Mouse (Mus musculus) bone marrow, adult 2 months (tissue): ENCODE measurements around the gene Zbtb11. TPM values are rescaled to one million over a fixed set of nuclear protein-coding genes. Genes with fewer than 3 reads are reported as not detected.

Source experiments
- H3K27ac ChIP-seq: fragments of 200-500 bp; 2 replicates; pipeline ENCODE4 v1.5.1; 2012; ENCODE audit warnings: low read depth, mild to moderate bottlenecking, control low read depth, inconsistent platforms, low read length; ENCODE audit not compliant: control insufficient read depth, poor library complexity, insufficient read depth
- H3K4me1 ChIP-seq: fragments of 200-500 bp; 2 replicates; pipeline ENCODE4 v1.6.1; 2011; ENCODE audit warnings: low read length; ENCODE audit not compliant: control insufficient read depth, insufficient read depth
- H3K4me3 ChIP-seq: fragments of 200-500 bp; replicated peaks from 2 replicates; pipeline ENCODE3; 2011; ENCODE audit warnings: mild to moderate bottlenecking, low read depth, low read length, control low read depth; ENCODE audit not compliant: control insufficient read depth
- CTCF ChIP-seq: fragments of 200-500 bp; IDR thresholded peaks from 2 replicates; pipeline ENCODE4 v1.5.1; 2011; ENCODE audit warnings: low read length, control low read depth; ENCODE audit not compliant: control insufficient read depth, insufficient read depth
- POLR2A ChIP-seq: fragments of 200-500 bp; IDR thresholded peaks from 2 replicates; pipeline ENCODE4 v1.6.1; 2011; ENCODE audit warnings: low read depth, mild to moderate bottlenecking, control low read depth, low read length, borderline replicate concordance; ENCODE audit not compliant: control insufficient read depth
- WGBS: fragments of 180-500 bp; shearing (Covaris S2); methylation state at CpG from one replicate; pipeline ENCODE4 v1.1.7; 2018; 5-methylcytosine and 5-hydroxymethylcytosine counted together
- polyA plus RNA-seq: library from polyadenylated mRNA; stranded (reverse); fragments of >200 nt; gene quantifications from 2 replicates; pipeline ENCODE4 v1.2.4, GENCODE M21; 2011; ENCODE audit warnings: low replicate concordance; ENCODE audit not compliant: missing spikeins, insufficient read depth, insufficient read length

Zbtb11 gene
- polyA plus RNA-seq, 1 experiment: 8.9 TPM

DNA sequence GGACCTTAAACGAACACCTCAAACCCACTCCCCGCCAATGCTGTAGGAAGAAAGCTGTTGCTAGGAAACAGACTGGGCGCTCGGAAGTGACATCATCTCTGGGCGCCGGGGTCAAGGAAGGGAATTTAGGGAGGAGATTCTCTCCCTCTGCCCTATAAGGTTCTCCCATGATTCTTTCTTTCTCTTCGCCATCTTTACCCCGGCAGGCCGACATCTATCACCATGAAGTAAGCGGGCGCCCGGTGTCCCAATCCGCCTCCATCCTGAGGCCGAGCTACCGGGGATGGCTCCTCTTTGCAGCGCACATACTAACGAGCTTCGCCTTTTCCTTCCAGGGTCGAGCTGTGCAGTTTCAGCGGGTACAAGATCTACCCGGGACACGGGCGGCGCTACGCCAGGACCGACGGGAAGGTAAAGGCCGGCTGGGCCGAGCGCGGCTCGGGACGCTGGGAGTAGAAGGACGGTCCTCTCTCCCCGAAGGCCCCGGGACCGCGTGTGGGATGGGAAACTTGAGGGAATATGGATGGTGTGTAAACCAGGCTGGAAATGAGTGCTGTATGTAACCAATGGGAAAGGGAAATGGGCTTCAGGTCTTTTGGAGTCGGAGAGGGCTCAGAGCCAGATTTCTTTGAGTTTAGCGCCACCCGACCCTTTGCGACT is 7.3 kb upstream of the Zbtb11 start, which contains the start of gene Rpl24:
Gene Rpl24, plus strand, starts transcription at position 64 of the 660 bp plus-strand sequence.
- Histone ChIP-seq H3K27ac (peak within 1 kb of the TSS; percentile 58), H3K4me1 (no peaks in the 10 kb centered on the region; the same call in 1 of the 2 replicates), H3K4me3 (peak within 1 kb of the TSS; percentile 88)
- under 1% methylated on average over 42 of the region's 42 CpGs for WGBS
- TF ChIP-seq CTCF (no peak), POLR2A (peak; percentile 52; the same call in 1 of the 2 replicates)

DNA sequence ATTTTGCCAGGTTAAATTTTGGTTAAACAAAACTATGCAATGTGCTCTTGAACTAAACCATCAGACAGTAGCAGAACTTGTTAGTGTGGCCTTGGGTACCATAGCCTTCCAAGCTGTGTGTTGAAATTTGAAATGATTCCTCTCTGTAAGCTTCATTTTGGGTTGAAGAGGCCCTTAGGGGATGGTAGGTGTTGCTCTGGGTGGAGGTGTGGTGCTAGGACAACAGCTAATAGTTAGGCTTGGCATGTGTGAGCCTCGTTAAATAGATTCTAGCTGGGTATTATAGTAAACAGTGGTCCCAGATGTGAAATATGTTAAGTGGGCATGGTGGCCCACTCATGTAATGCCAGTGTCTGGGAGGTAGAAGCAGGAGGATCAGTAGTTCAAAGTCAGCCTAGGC is 6.5 kb upstream of the Zbtb11 start:
- Histone ChIP-seq H3K4me1 (no peaks in the 10 kb centered on the region; the same call in 1 of the 2 replicates), H3K4me3 (peak overlapping the region; percentile 25), H3K27ac (no peak overlapping the region)
- TF ChIP-seq CTCF: no peak
- TF ChIP-seq POLR2A: no peak
- WGBS: 15% methylated on average over 1 of the region's 1 CpGs

DNA sequence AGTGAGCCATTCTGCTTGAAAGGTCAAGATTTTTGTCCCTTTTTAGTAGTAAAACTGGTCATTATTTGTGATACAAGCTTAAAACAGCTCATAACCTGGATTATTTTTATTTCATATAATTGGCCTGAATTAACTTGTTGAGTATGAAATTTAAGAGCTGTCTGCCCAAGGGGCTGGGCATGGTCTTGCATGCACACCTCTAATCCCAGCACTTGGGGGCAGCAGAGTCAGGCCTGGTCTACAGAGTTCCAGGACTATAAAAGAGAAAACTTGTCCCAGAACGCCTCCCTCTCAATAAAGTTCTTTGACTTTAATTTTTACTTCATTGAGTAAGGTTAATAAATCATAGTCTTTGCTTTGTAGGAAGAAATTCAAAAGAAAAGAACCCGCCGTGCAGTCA is 4.5 kb upstream of the Zbtb11 start:
- no peak overlapping the region for H3K27ac ChIP-seq
- no peak overlapping the region for H3K4me3 ChIP-seq
- WGBS: 74% methylated on average over 3 of the region's 3 CpGs
- H3K4me1 ChIP-seq: no peaks in the 10 kb centered on the region; the same call in 1 of the 2 replicates
- no peak for TF ChIP-seq POLR2A
- TF ChIP-seq CTCF: peak; percentile 63

DNA sequence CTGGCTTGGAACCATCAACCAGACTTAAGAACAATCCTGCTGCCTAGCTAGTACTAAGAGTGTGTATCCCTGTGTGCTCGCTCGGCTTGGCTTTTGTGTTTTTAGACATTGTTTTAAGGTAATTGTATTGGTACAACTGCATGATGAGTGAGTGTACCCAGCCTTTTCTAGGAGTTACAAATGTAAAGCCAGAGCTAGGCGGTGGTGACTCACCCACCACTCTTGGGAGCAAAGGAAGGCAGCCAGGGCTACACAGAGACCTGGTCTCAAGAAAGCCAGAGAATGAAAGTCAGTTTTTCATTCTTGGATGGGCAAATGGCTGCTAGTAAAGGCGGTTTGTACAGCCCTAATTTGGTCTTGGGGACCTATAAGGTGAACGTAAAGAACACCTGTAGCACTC is 3.3 kb upstream of the Zbtb11 start:
- TF ChIP-seq CTCF: no peak
- 88% methylated on average over 5 of the region's 5 CpGs for WGBS
- H3K4me3 ChIP-seq: no peak overlapping the region
- no peaks in the 10 kb centered on the region; the same call in 1 of the 2 replicates for H3K4me1 ChIP-seq
- no peak overlapping the region for H3K27ac ChIP-seq

DNA sequence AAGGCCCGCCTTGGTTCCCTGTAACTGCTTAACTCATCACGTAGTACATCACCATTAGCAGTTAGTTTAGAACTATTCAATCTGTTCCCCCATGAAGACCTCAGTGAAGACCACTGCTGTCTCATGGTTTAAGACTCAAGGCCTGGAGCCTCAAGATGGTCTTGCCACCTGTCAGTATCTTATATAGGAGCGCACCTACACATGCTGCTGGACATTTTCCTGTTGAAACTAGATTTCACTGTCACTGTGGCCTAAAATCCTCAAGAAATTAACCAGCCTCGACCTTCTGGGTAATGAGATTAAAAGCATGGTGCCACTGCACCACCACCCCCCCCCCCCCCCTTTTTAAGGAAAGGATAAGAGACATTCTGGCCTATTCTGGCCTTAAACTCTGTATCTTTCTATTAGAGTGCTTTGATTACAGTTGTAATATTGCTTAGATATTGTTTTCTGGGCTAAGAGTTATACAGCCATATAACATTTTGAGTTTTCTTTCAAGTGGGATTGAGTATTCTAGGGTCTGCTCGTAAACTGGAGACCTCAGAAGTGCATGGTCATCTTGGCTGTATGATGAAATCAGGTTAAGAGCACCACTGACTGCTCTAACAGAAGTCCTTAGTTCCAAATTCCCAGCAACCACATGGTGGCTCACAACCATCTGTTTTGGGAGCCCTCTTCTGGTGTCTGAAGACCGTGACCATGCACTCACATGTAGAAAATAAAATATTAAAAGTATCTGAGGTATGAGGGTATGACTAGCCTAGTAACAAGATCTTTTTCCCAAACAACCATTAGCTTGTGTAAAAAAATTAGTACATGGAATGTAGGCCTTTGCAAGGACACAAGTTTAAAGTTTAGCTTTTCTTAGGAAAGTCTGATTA is 1.7 kb upstream of the Zbtb11 start:
- Histone ChIP-seq H3K4me3 (no peak overlapping the region), H3K27ac (no peak overlapping the region), H3K4me1 (no peaks in the 10 kb centered on the region; the same call in 1 of the 2 replicates)
- 62% methylated on average over 6 of the region's 6 CpGs for WGBS
- TF ChIP-seq POLR2A: no peak
- TF ChIP-seq CTCF: no peak

DNA sequence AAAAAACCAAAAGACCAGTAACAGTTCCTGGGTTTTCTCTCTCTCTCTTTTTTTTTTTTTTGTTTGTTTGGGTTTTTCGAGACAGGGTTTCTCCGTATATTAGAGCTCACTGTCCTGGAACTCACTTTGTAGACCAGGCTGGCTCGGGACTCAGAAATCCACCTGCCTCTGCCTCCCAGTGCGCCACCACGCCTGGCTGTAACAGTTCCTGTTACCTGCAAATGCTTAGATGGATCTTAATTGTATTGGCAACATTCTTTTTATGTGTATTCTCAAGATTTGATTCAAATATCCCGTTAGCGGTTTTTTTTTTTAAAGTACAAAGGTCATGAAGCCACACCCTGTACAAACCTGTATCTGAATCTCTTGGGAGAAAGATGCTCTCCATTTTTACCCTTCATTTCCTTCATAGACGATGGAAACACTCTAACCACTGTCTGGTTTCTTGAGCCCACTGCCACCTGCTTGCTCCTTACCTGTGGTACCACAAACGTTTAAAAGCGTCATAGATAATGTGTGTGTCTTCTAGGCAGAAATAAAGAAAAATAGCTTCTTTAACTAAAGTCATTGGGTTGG is 969 bp upstream of the Zbtb11 start:
- no peaks in the 10 kb centered on the region; the same call in 1 of the 2 replicates for H3K4me1 ChIP-seq
- no peak overlapping the region for H3K27ac ChIP-seq
- TF ChIP-seq CTCF (no peak), POLR2A (no peak)
- 59% methylated on average over 10 of the region's 10 CpGs for WGBS
- no peak overlapping the region for H3K4me3 ChIP-seq

DNA sequence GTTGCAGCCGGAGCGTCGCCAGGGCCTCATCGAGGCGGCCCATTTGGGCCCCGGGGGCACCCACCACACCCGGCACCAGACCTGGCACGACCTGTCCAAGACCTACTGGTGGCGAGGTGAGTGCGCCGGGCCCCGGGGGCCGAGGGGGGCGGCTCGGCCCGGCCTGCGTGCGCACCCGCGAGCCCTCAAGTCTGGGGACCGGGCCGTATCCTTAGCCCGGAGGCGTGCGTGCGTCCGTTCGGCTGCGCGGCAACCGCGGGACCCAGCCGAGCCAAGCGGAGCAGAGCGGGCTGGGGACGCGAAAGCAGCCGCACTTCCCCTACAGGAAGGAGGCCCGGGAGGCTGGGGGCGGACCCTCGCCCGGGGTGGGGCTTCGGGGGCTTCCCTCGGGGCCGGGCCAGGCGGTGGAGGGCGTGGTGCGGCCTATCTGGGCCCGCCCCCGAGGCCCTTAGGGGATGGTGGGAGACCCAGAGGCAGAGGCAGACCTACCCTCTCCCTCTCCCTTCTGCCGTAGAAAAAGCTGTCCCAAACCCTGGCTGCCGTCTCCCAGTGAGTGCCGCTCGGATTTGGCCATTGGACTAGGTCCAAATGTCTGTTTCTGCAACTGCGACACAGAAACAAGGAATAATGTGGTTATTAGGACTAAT is 696 bp downstream of the Zbtb11 start:
- peak overlapping the region; percentile 97 for H3K27ac ChIP-seq
- H3K4me3 ChIP-seq: peak overlapping the region; percentile 97
- no peaks in the 10 kb centered on the region; the same call in 1 of the 2 replicates for H3K4me1 ChIP-seq
- TF ChIP-seq CTCF (no peak), POLR2A (0 out of 2 replicates have a peak, but pooled peaks have one; percentile 57)
- WGBS: under 1% methylated on average over 55 of the region's 55 CpGs

DNA sequence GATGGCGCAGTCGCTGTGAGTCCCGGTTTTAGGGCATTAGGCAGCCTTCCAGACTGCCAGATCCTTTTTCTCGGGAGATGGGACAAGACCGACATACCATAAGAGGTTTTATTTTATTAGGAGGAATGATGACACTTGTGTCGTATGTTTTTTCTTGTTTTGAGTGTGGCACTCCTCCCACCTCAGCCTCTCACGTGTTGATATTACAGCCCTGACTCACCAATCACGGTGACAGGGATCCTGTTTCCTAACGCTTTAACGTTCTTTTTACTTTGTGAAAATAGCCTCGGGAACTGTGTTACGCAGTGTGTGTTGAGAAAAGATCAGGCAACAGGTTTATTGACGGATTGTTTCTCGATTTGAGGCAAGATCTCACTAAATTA is 1.2 kb downstream of the Zbtb11 start:
- Histone ChIP-seq H3K4me3 (peak overlapping the region; percentile 97), H3K4me1 (no peaks in the 10 kb centered on the region; the same call in 1 of the 2 replicates), H3K27ac (peak overlapping the region; percentile 97)
- TF ChIP-seq POLR2A (no peak), CTCF (no peak)
- WGBS: under 1% methylated on average over 14 of the region's 14 CpGs
